In the genomic region with DNA sequence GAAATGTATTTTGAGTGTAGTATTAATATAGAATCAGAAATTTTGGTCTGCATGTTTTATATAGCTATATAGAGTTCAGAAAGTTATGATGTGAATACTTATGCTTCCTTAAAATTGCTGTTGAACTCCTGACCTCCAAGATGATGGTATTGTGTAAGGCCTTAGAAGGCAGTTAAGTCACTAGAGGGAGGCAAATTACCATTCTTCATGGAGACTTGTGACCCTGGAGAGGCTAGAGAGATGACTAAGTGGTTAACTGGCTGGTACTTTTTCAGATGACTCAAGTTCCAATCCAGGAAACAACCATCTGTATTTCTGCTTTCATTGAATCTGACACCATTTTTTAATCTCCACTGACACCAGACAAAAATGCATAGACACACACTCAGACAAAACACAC, we compare ENCODE assay signal across 11 mouse cellular contexts. TPM values are rescaled to one million over a fixed set of nuclear protein-coding genes. Genes with fewer than 3 reads are reported as not detected.
DNase-seq lines count a peak whose midpoint lies in the region; ATAC-seq and TF ChIP-seq lines count a peak whose summit lies in the region.
"Had no signal": no experiment of that assay in that cellular context is flagged by ENCODE, and none has a peak within 500 bp of the region (broad histone marks: within the 10 kb centered on the region; RNA-seq: fewer than 3 reads in every experiment).

No protein-coding gene starts in this region.

- H3K4me1 ChIP-seq in limb, embryonic 14.5 days (ENCODE audit: control insufficient read depth, insufficient read depth, low read length): no peaks in the 10 kb centered on the region
- H3K4me1 ChIP-seq in limb, embryonic 10.5 days: no peaks in the 10 kb centered on the region
- H3K4me1 ChIP-seq in hindbrain, embryonic 13.5 days (replicated peaks): no peaks in the 10 kb centered on the region
- H3K4me1 ChIP-seq: kidney, embryonic 15.5 days had no signal

- H3K27ac ChIP-seq in limb, embryonic 14.5 days (replicated peaks; ENCODE audit: low read depth, low read length): no peak overlapping the region
- no peak overlapping the region for H3K27ac ChIP-seq in limb, embryonic 10.5 days
- no peak overlapping the region for H3K27ac ChIP-seq in hindbrain, embryonic 13.5 days
- H3K27ac ChIP-seq: kidney, embryonic 15.5 days had no signal

- H3K9me3 ChIP-seq in limb, embryonic 14.5 days (ENCODE audit: control insufficient read depth, low read length): no peaks in the 10 kb centered on the region
- no peaks in the 10 kb centered on the region for H3K9me3 ChIP-seq in limb, embryonic 10.5 days (replicated peaks)
- no peaks in the 10 kb centered on the region for H3K9me3 ChIP-seq in hindbrain, embryonic 13.5 days
- H3K9me3 ChIP-seq: kidney, embryonic 15.5 days had no signal

- no peak for TF ChIP-seq POLR2A in limb, embryonic 14.5 days (IDR thresholded peaks at IDR 0.05; ENCODE audit: borderline replicate concordance, extremely low read depth, insufficient read depth, insufficient read length)

- no peak overlapping the region for H3K4me3 ChIP-seq in limb, embryonic 14.5 days (replicated peaks; ENCODE audit: low read length)
- H3K4me3 ChIP-seq in limb, embryonic 10.5 days: no peak overlapping the region
- H3K4me3 ChIP-seq in hindbrain, embryonic 13.5 days: no peak overlapping the region
- H3K4me3 ChIP-seq: kidney, embryonic 15.5 days had no signal

- H3K36me3 ChIP-seq in limb, embryonic 14.5 days (ENCODE audit: control insufficient read depth, insufficient read depth, low read length): no peaks in the 10 kb centered on the region
- H3K36me3 ChIP-seq in limb, embryonic 10.5 days: no peaks in the 10 kb centered on the region
- H3K36me3 ChIP-seq in hindbrain, embryonic 13.5 days: no peaks in the 10 kb centered on the region
- H3K36me3 ChIP-seq: kidney, embryonic 15.5 days had no signal

- no peak overlapping the region for H3K4me2 ChIP-seq in limb, embryonic 14.5 days (replicated peaks; ENCODE audit: low read depth, low read length, severe bottlenecking)
- H3K4me2 ChIP-seq in hindbrain, embryonic 13.5 days: no peak overlapping the region
- H3K4me2 ChIP-seq: kidney, embryonic 15.5 days had no signal

- H3K27me3 ChIP-seq in limb, embryonic 14.5 days (ENCODE audit: control insufficient read depth, insufficient read depth, low read length): no peaks in the 10 kb centered on the region
- no peaks in the 10 kb centered on the region for H3K27me3 ChIP-seq in limb, embryonic 10.5 days (ENCODE audit: low read depth, poor library complexity, severe bottlenecking)
- no peaks in the 10 kb centered on the region for H3K27me3 ChIP-seq in hindbrain, embryonic 13.5 days
- H3K27me3 ChIP-seq: kidney, embryonic 15.5 days had no signal

- H3K9ac ChIP-seq in limb, embryonic 14.5 days (ENCODE audit: low read depth, low read length, severe bottlenecking): no peak overlapping the region
- no peak overlapping the region for H3K9ac ChIP-seq in hindbrain, embryonic 13.5 days
- H3K9ac ChIP-seq: kidney, embryonic 15.5 days had no signal

- peak; percentile 10 for DNase-seq in limb, embryonic 14.5 days (ENCODE audit: low spot score)
- DNase-seq in limb, embryonic 10.5 days (ENCODE audit: low spot score): no peak
- peak; percentile 79 for DNase-seq in CD4-positive, CD25-positive, alpha-beta regulatory T cell, adult 2 months (ENCODE audit: low read depth, low spot score)
- DNase-seq in adipocyte (ENCODE audit: low spot score): peak; percentile 4
- DNase-seq in heart, postnatal 14 days: no peak
- DNase-seq in heart, postnatal 4 days: no peak
- DNase-seq: adrenal gland, postnatal 14 days; cerebellum, adult 2 months had no signal

- ATAC-seq in limb, embryonic 14.5 days (ENCODE audit: low FRiP score, low read depth): no peak
- peak; percentile 95 for ATAC-seq in megakaryocyte progenitor cell, adult 5-6 weeks (replicated peaks; ENCODE audit: poor library complexity)
- ATAC-seq in hindbrain, embryonic 13.5 days (ENCODE audit: low FRiP score): no peak

- intact Hi-C loops in heart, postnatal 14 days (cut with DNase I): no loop called here

RNA-seq across cellular contexts. Expression of gene Cd84, which starts 11.8 kb away (rescaled TPM):
- 1.2 and 1.7 TPM in 2 replicates for polyA plus RNA-seq in limb, embryonic 14.5 days (2012; rRNA removed)
- polyA plus RNA-seq in limb, embryonic 14.5 days (2014; fragmentation: Nextera tagmentation; extraction: Ambion mirVana): 2.3 and 2.8 TPM in 2 replicates
- 0.23 and 0.44 TPM in 2 replicates for polyA plus RNA-seq in limb, embryonic 10.5 days (2016; fragmentation: Nextera tagmentation; extraction: Ambion mirVana)
- 34.0 and 36.0 TPM in 2 replicates for total RNA-seq in megakaryocyte progenitor cell, adult 5-6 weeks (2015)
- total RNA-seq in megakaryocyte progenitor cell, adult 5-6 weeks (2017): 47.9 and 55.2 TPM in 2 replicates
- total RNA-seq in heart, postnatal 14 days (2021): 1 to 10 TPM; 2.9 to 3.1 TPM
- total RNA-seq in heart, postnatal 4 days (2021): 1 to 10 TPM; 1.6 to 2.3 TPM
- 0.89 and 1.1 TPM in 2 replicates for polyA plus RNA-seq in hindbrain, embryonic 13.5 days (2015; fragmentation: Nextera tagmentation; extraction: Ambion mirVana)

Comparison
In these comparisons a context has a peak if more than half of its experiments do, and no peak if none do; other contexts are left out.
1. DNase-seq: peak in limb, embryonic 14.5 days (single experiment), CD4-positive, CD25-positive, alpha-beta regulatory T cell, adult 2 months (single experiment) and adipocyte (single experiment); none in limb, embryonic 10.5 days (single experiment), heart, postnatal 14 days (0 of 2) and heart, postnatal 4 days (single experiment).
2. RNA of gene Cd84, which starts 11.8 kb away (total RNA-seq): 34.0 to 55.2 TPM in megakaryocyte progenitor cell, adult 5-6 weeks; 2.9 to 3.1 TPM in heart, postnatal 14 days and 1.6 to 2.3 TPM in heart, postnatal 4 days; every median in the first group is over 4 times any median in the second.